In genomic region chr1:136013513-136013912, GRCm38 (mm10) we compare ENCODE assay signal across 28 mouse cellular contexts. TPM values are rescaled to one million over a fixed set of nuclear protein-coding genes. Genes with fewer than 3 reads are reported as not detected.
"Had no signal": no experiment of that assay in that cellular context is flagged by ENCODE, and none has a peak within 500 bp of the region (broad histone marks: within the 10 kb centered on the region; RNA-seq: fewer than 3 reads in every experiment).

No protein-coding gene starts in this region.

- ATAC-seq: inflammation-experienced regulatory T-cells, adult 6 months; intestine, embryonic 16.5 days; lung, postnatal 0 days had no signal

- DNase-seq: kidney, adult 18-20 months; kidney, adult 9 months; kidney, postnatal 14 days; kidney, postnatal 4 days; layer of hippocampus, postnatal 36 days; left cerebral cortex, postnatal 4 days; lung, embryonic 14.5 days; midbrain, embryonic 14.5 days; right cerebral cortex, postnatal 14 days; right cerebral cortex, postnatal 4 days; thymus, adult 2 months; thymus, postnatal 25 days had no signal

- H3K9me3 ChIP-seq: limb, embryonic 12.5 days; limb, embryonic 15.5 days had no signal

- H3K4me2 ChIP-seq: limb, embryonic 12.5 days; limb, embryonic 15.5 days; lung, embryonic 14.5 days; midbrain, embryonic 11.5 days had no signal

- H3K9ac ChIP-seq: limb, embryonic 12.5 days; limb, embryonic 15.5 days; lung, embryonic 14.5 days had no signal

- H3K36me3 ChIP-seq: limb, embryonic 12.5 days; limb, embryonic 15.5 days had no signal

- H3K4me3 ChIP-seq: layer of hippocampus, adult 2 months; left cerebral cortex, adult 2 months; limb, embryonic 12.5 days; limb, embryonic 15.5 days; megakaryocyte, embryonic 14.5 days had no signal

- H3K27ac ChIP-seq: layer of hippocampus, adult 2 months; left cerebral cortex, adult 2 months; limb, embryonic 12.5 days; limb, embryonic 15.5 days; macrophage; stomach, postnatal 0 days had no signal

- H3K27me3 ChIP-seq: limb, embryonic 15.5 days had no signal

RNA-seq across cellular contexts. Expression of gene Igfn1, which starts 7.4 kb away (rescaled TPM):
- polyA plus RNA-seq: inflammation-experienced regulatory T-cells, adult 6 months; lung, embryonic 14.5 days; lung, postnatal 0 days; macrophage; midbrain, embryonic 14.5 days; midbrain, postnatal 0 days; neural tube, embryonic 11.5 days had no signal

RNA-seq across cellular contexts. Expression of gene Ascl5, which starts 37.1 kb away (rescaled TPM):
- total RNA-seq: layer of hippocampus, adult 2 months; layer of hippocampus, postnatal 36 days had no signal
- polyA plus RNA-seq: inflammation-experienced regulatory T-cells, adult 6 months; intestine, embryonic 16.5 days; kidney, embryonic 16.5 days; limb, embryonic 12.5 days; limb, embryonic 15.5 days; lung, embryonic 14.5 days; lung, postnatal 0 days; macrophage; midbrain, embryonic 11.5 days; midbrain, embryonic 14.5 days; neural tube, embryonic 11.5 days; neural tube, embryonic 14.5 days; thymus, adult 2 months had no signal

RNA-seq across cellular contexts. Expression of gene Cacna1s, which starts 39.0 kb away (rescaled TPM):
- polyA plus RNA-seq: intestine, embryonic 16.5 days; lung, embryonic 14.5 days; macrophage; midbrain, embryonic 14.5 days; stomach, embryonic 14.5 days; stomach, postnatal 0 days had no signal
